Mouse (Mus musculus) ovary, postnatal 36 days (tissue): ENCODE data around the gene Larp4b.

ENCODE experiments used
- DNase-seq: peaks from one replicate; pipeline ENCODE4 v3.0.0; 2022; ENCODE audit warnings: low spot score, mixed read lengths

Larp4b gene

GRCm38 (mm10) chr13:9122045-9122444 lies 28.4 kb downstream of the Larp4b start:
- no peak for DNase-seq

GRCm38 (mm10) chr13:9125193-9125592 lies 31.5 kb downstream of the Larp4b start:
- DNase-seq: no peak

GRCm38 (mm10) chr13:9127715-9128114 lies 34.0 kb downstream of the Larp4b start:
- no peak for DNase-seq

GRCm38 (mm10) chr13:9128707-9129314 lies 35.1 kb downstream of the Larp4b start:
- DNase-seq: no peak

- no peak for DNase-seq
Observed at GRCm38 (mm10) chr13:9134421-9134820, 40.7 kb downstream of the Larp4b start.

- DNase-seq: no peak
Observed at GRCm38 (mm10) chr13:9136088-9136487, 42.4 kb downstream of the Larp4b start.

GRCm38 (mm10) chr13:9136733-9137132 lies 43.1 kb downstream of the Larp4b start:
- no peak for DNase-seq

GRCm38 (mm10) chr13:9139466-9139991 lies 45.8 kb downstream of the Larp4b start:
- no peak for DNase-seq

- no peak for DNase-seq
Observed at GRCm38 (mm10) chr13:9140204-9140603, 46.5 kb downstream of the Larp4b start.

- no peak for DNase-seq
Observed at GRCm38 (mm10) chr13:9142371-9142770, 48.7 kb downstream of the Larp4b start.

GRCm38 (mm10) chr13:9148830-9149229 lies 55.1 kb downstream of the Larp4b start:
- DNase-seq: no peak

GRCm38 (mm10) chr13:9149473-9150217 lies 56.0 kb downstream of the Larp4b start:
- no peak for DNase-seq

GRCm38 (mm10) chr13:9151100-9151499 lies 57.4 kb downstream of the Larp4b start:
- no peak for DNase-seq

GRCm38 (mm10) chr13:9151619-9152018 lies 57.9 kb downstream of the Larp4b start:
- DNase-seq: no peak

- no peak for DNase-seq
Observed at GRCm38 (mm10) chr13:9152267-9152666, 58.6 kb downstream of the Larp4b start.

- no peak for DNase-seq
Observed at GRCm38 (mm10) chr13:9153803-9154202, 60.1 kb downstream of the Larp4b start.

GRCm38 (mm10) chr13:9159282-9159681 lies 65.6 kb downstream of the Larp4b start:
- no peak for DNase-seq

- DNase-seq: no peak
Observed at GRCm38 (mm10) chr13:9162888-9163287, 69.2 kb downstream of the Larp4b start.

GRCm38 (mm10) chr13:9167842-9168241 lies 74.2 kb downstream of the Larp4b start:
- no peak for DNase-seq

- no peak for DNase-seq
Observed at GRCm38 (mm10) chr13:9169616-9170015, 75.9 kb downstream of the Larp4b start.

GRCm38 (mm10) chr13:9170726-9171125 lies 77.0 kb downstream of the Larp4b start:
- no peak for DNase-seq

- DNase-seq: no peak
Observed at GRCm38 (mm10) chr13:9173414-9173813, 79.7 kb downstream of the Larp4b start.

GRCm38 (mm10) chr13:9175171-9175570 lies 81.5 kb downstream of the Larp4b start:
- DNase-seq: no peak

- no peak for DNase-seq
Observed at GRCm38 (mm10) chr13:9178270-9178669, 84.6 kb downstream of the Larp4b start.
